Mouse (Mus musculus) liver, embryonic 14.5 days (tissue): ENCODE measurements at regions not wholly inside any gene's neighbourhood (a gene's known extent, or its start where the extent isn't known, plus 50 kb on each side); places are given as distances from the start of the nearest gene placed in this dataset.

ENCODE experiments used
- ATAC-seq: fragments of 200-750 bp; cut with Nextera tagmentation; 2 replicates; pipeline ENCODE4 v1.8.0; 2017; ENCODE audit warnings: moderate number of reproducible peaks, mild to moderate bottlenecking, moderate library complexity; ENCODE audit not compliant: insufficient read depth
- DNase-seq, 3 experiments: peaks; one replicate each; pipeline ENCODE4 v3.0.0-alpha.2; 2012 to 2013; ENCODE audit warnings: low read depth in 3 of 3, low spot score in 3 of 3
- H3K27ac ChIP-seq: fragments of 300-500 bp; sonication (generic); 2 replicates; pipeline ENCODE4 v1.5.1; 2014; ENCODE audit warnings: moderate library complexity, mild to moderate bottlenecking, control low read depth, inconsistent platforms
- H3K27me3 ChIP-seq: fragments of 300-500 bp; sonication (generic); 2 replicates; pipeline ENCODE4 v1.6.1; 2014; ENCODE audit warnings: mild to moderate bottlenecking, low read length, moderate library complexity; ENCODE audit not compliant: control insufficient read depth, insufficient read depth
- H3K36me3 ChIP-seq: fragments of 300-500 bp; sonication (generic); replicated peaks from 2 replicates; pipeline ENCODE4 v1.6.1; 2014; ENCODE audit warnings: low read depth; ENCODE audit not compliant: control insufficient read depth, insufficient read depth
- H3K4me1 ChIP-seq, 2 experiments: fragments of 200-500 bp in 1 of 2; fragments of 300-500 bp in 1 of 2; sonication (generic) in 1 of 2; replicated peaks; 2 replicates each; pipeline ENCODE4 v1.6.1; 2012 to 2014; ENCODE audit warnings: antibody characterized with exemption in 1 of 2, inconsistent platforms in 1 of 2, low read length in 1 of 2; ENCODE audit not compliant: control insufficient read depth in 2 of 2, insufficient read depth in 2 of 2
- H3K4me2 ChIP-seq: fragments of 300-500 bp; sonication (generic); 2 replicates; pipeline ENCODE4 v1.6.1; 2014; ENCODE audit warnings: low read depth, mild to moderate bottlenecking, control low read depth, moderate library complexity
- H3K4me3 ChIP-seq, 2 experiments: fragments of 200-500 bp in 1 of 2; fragments of 300-500 bp in 1 of 2; sonication (generic) in 1 of 2; 2 replicates each; pipeline ENCODE4 v1.5.1; 2012 to 2014; ENCODE audit warnings: low read depth in 2 of 2, low read length in 2 of 2, mild to moderate bottlenecking in 2 of 2, control low read depth in 1 of 2, inconsistent platforms in 1 of 2, moderate library complexity in 1 of 2; ENCODE audit not compliant: insufficient read depth in 1 of 2
- H3K9ac ChIP-seq: fragments of 300-500 bp; sonication (generic); replicated peaks from 2 replicates; pipeline ENCODE4 v1.6.1; 2014; ENCODE audit warnings: mild to moderate bottlenecking, control low read depth, moderate library complexity
- H3K9me3 ChIP-seq: fragments of 300-500 bp; sonication (generic); 2 replicates; pipeline ENCODE4 v1.6.1; 2016; ENCODE audit warnings: low read length, mixed read lengths; ENCODE audit not compliant: control insufficient read depth
- CTCF ChIP-seq: IDR thresholded peaks from 2 replicates; pipeline ENCODE4 v1.5.1; 2016; ENCODE audit warnings: antibody characterized with exemption, low read depth, control low read depth
- EP300 ChIP-seq: IDR thresholded peaks from 2 replicates; pipeline ENCODE4 v1.6.1; 2016; ENCODE audit warnings: antibody characterized with exemption, low read depth
- WGBS: fragments of 180-500 bp; shearing (Covaris S2); extraction: QIAGEN DNeasy Blood & Tissue Kit; methylation state at CpG from one replicate; pipeline ENCODE4 v1.1.7; 2014; ENCODE audit not compliant: insufficient replicate concordance; 5-methylcytosine and 5-hydroxymethylcytosine counted together

- DNase-seq: no peak
- H3K9me3 ChIP-seq: no peaks in the 10 kb centered on the region
- H3K4me1 ChIP-seq: no peaks in the 10 kb centered on the region
- H3K4me3 ChIP-seq: no peak overlapping the region
- 44% methylated on average over 2 of the region's 2 CpGs for WGBS
- no peak overlapping the region for H3K27ac ChIP-seq
- ATAC-seq: no peak
- no peaks in the 10 kb centered on the region for H3K36me3 ChIP-seq
- H3K27me3 ChIP-seq: no peaks in the 10 kb centered on the region
- no peak overlapping the region for H3K9ac ChIP-seq
- TF ChIP-seq CTCF (no peak), EP300 (no peak)
- H3K4me2 ChIP-seq: no peak overlapping the region
Observed at GRCm38 (mm10) chr4:70952671-70953070, 417.9 kb upstream of the Megf9 start.

GRCm38 (mm10) chr4:70940146-70940545 is 405.4 kb upstream of the Megf9 start:
- no peaks in the 10 kb centered on the region for H3K36me3 ChIP-seq
- H3K9ac ChIP-seq: no peak overlapping the region
- no peaks in the 10 kb centered on the region for H3K9me3 ChIP-seq
- ATAC-seq (no peak), DNase-seq (no peak)
- no peak overlapping the region for H3K27ac ChIP-seq
- no peaks in the 10 kb centered on the region for H3K4me1 ChIP-seq
- no peaks in the 10 kb centered on the region for H3K27me3 ChIP-seq
- H3K4me2 ChIP-seq: no peak overlapping the region
- H3K4me3 ChIP-seq: no peak overlapping the region
- TF ChIP-seq CTCF: no peak
- TF ChIP-seq EP300: no peak
- WGBS: 52% methylated on average over 2 of the region's 2 CpGs

- Histone ChIP-seq H3K27me3 (no peaks in the 10 kb centered on the region), H3K9ac (no peak overlapping the region), H3K27ac (no peak overlapping the region), H3K4me3 (no peak overlapping the region), H3K9me3 (no peaks in the 10 kb centered on the region), H3K4me1 (no peaks in the 10 kb centered on the region), H3K4me2 (no peak overlapping the region), H3K36me3 (no peaks in the 10 kb centered on the region)
- ATAC-seq: no peak
- no peak for TF ChIP-seq EP300
- no peak for TF ChIP-seq CTCF
- DNase-seq: no peak
Observed at GRCm38 (mm10) chr4:70934140-70934539, 399.3 kb upstream of the Megf9 start.

GRCm38 (mm10) chr4:70921972-70922692 is 387.3 kb upstream of the Megf9 start:
- no peak overlapping the region for H3K4me2 ChIP-seq
- TF ChIP-seq CTCF: no peak
- no peak for TF ChIP-seq EP300

GRCm38 (mm10) chr4:70914566-70914965 is 379.8 kb upstream of the Megf9 start:
- Histone ChIP-seq H3K9ac (no peak overlapping the region), H3K27me3 (no peaks in the 10 kb centered on the region), H3K36me3 (no peaks in the 10 kb centered on the region), H3K9me3 (no peaks in the 10 kb centered on the region), H3K4me1 (no peaks in the 10 kb centered on the region), H3K4me3 (no peak overlapping the region), H3K27ac (no peak overlapping the region), H3K4me2 (no peak overlapping the region)
- ATAC-seq: no peak
- TF ChIP-seq CTCF (no peak), EP300 (no peak)
- DNase-seq: no peak

More at GRCm38 (mm10) chr4:70921972-70922692, 387.3 kb upstream of the Megf9 start:
- no peaks in the 10 kb centered on the region for H3K36me3 ChIP-seq
- H3K4me3 ChIP-seq: no peak overlapping the region
- no peak overlapping the region for H3K9ac ChIP-seq
- no peak for ATAC-seq
- WGBS: 42% methylated on average over 3 of the region's 3 CpGs
- H3K27ac ChIP-seq: no peak overlapping the region
- no peaks in the 10 kb centered on the region for H3K4me1 ChIP-seq
- peak in 1 of 3 experiments; percentile 6 for DNase-seq
- H3K27me3 ChIP-seq: no peaks in the 10 kb centered on the region
- no peaks in the 10 kb centered on the region for H3K9me3 ChIP-seq
